Mouse (Mus musculus) bone marrow, adult 2 months (tissue): Measurements from ENCODE around the gene Aasdh.

Source experiments
- CTCF ChIP-seq: fragments of 200-500 bp; IDR thresholded peaks from 2 replicates; pipeline ENCODE4 v1.5.1; 2011; ENCODE audit warnings: low read length, control low read depth; ENCODE audit not compliant: control insufficient read depth, insufficient read depth
- POLR2A ChIP-seq: fragments of 200-500 bp; IDR thresholded peaks from 2 replicates; pipeline ENCODE4 v1.6.1; 2011; ENCODE audit warnings: low read depth, mild to moderate bottlenecking, control low read depth, low read length, borderline replicate concordance; ENCODE audit not compliant: control insufficient read depth

- TF ChIP-seq CTCF (no peak), POLR2A (no peak)
These were observed 45.2 kb upstream of the Aasdh start for GRCm38 (mm10) chr5:76950343-76951105.
